Mouse (Mus musculus): Measurements from ENCODE around the gene Tapbp. TPM values are rescaled to one million over a fixed set of nuclear protein-coding genes. Genes with fewer than 3 reads are reported as not detected.
"Not testable (repeated sequence)": the region's sequence is repeated elsewhere in the genome, so short reads cannot be mapped to it uniquely, and the experiment has no call there.

Tapbp gene
- total and polyA plus RNA-seq, 3 experiments = 45.3 to 134 (median 116) TPM

GRCm38 (mm10) chr17:33891357-33891756 is 24.3 kb upstream of the Tapbp start:
- no peaks in the 10 kb centered on the region for H3K9me3 ChIP-seq (replicated peaks; ENCODE audit: low read length)
- H3K36me3 ChIP-seq (replicated peaks in 1 of 2; ENCODE audit: control insufficient read depth in 1 of 2, insufficient read depth in 1 of 2, low read length in 1 of 2) = peaks cover 3 to 5% of the 10 kb centered on the region in 2 experiments
- peaks cover 27% of the 10 kb centered on the region for H3K79me2 ChIP-seq (replicated peaks; ENCODE audit: control insufficient read depth, extremely low read depth, insufficient read depth, poor library complexity, severe bottlenecking)
- H3K9ac ChIP-seq (ENCODE audit: insufficient read depth, low read depth) = no peak overlapping the region
- DNase-seq (ENCODE audit: extremely low read depth) = no peak
- peaks cover 0 to 11% of the 10 kb centered on the region in 2 experiments; a peak in 1 of 4 replicates for H3K4me1 ChIP-seq (ENCODE audit: control insufficient read depth in 1 of 2, insufficient read depth in 2 of 2)
- H3K4me2 ChIP-seq (ENCODE audit: insufficient read depth, low read depth, poor library complexity, severe bottlenecking) = no peak overlapping the region
- dilution Hi-C loops (cut with MboI; ENCODE audit: extremely low pct_ligation_motif_present, extremely low pct_unique_long_range_greater_than_20kb, low sequenced_read_pairs) = no loop called here
- TF ChIP-seq HCFC1 (IDR thresholded peaks at IDR 0.05; ENCODE audit: low read depth, low read length) = no peak
- TF ChIP-seq MAZ (IDR thresholded peaks at IDR 0.05; ENCODE audit: low read depth, low read length) = no peak
- no peak for TF ChIP-seq MXI1 (IDR thresholded peaks at IDR 0.05; ENCODE audit: low read depth, low read length)
- TF ChIP-seq JUND (conservative IDR thresholded peaks at IDR 0.05; ENCODE audit: low read depth, low read length) = no peak
- TF ChIP-seq NRF1 (IDR thresholded peaks at IDR 0.05; ENCODE audit: low read depth, low read length) = no peak
- no peak for TF ChIP-seq ZC3H11A (IDR thresholded peaks at IDR 0.05; ENCODE audit: low read depth, low read length)
- no peak for TF ChIP-seq EP300 (IDR thresholded peaks at IDR 0.05; ENCODE audit: low read length)
- no peak for TF ChIP-seq MAX (IDR thresholded peaks at IDR 0.05; ENCODE audit: low read length)
- no peak overlapping the region for H3K27ac ChIP-seq (ENCODE audit: insufficient read depth, low read depth)
- no peak overlapping the region for H3K4me3 ChIP-seq (replicated peaks in 1 of 3; ENCODE audit: low read depth in 2 of 3, low read length in 2 of 3, poor library complexity in 1 of 3)
- in situ Hi-C loops (cut with MboI; ENCODE audit: low pct_ligation_motif_present, low pct_unique_long_range_greater_than_20kb, low sequenced_read_pairs) = no loop called here
- H3K27me3 ChIP-seq (replicated peaks) = peaks cover 3% of the 10 kb centered on the region

DNA sequence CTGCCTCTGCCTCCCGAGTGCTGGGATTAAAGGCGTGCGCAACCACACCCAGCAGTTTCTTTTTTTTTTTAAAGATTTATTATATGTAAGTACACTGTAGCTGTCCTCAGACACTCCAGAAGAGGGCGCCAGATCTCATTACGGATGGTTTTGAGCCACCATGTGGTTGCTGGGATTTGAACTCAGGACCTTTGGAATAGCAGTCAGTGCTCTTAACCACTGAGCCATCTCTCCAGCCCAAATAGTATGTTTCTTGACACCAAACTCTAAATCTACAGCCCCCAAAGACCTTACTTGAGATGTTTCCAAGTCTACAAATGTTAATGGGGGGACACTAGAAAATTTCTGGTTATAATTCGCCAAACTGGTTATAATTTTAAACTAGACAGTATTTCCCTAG is 23.8 kb upstream of the Tapbp start:
- H3K27ac ChIP-seq (ENCODE audit: insufficient read depth, low read depth); H3K27me3 ChIP-seq (replicated peaks); H3K9me3 ChIP-seq (replicated peaks; ENCODE audit: low read length); H3K9ac ChIP-seq (ENCODE audit: insufficient read depth, low read depth); dilution Hi-C loops (cut with MboI; ENCODE audit: extremely low pct_ligation_motif_present, extremely low pct_unique_long_range_greater_than_20kb, low sequenced_read_pairs); H3K4me3 ChIP-seq (replicated peaks in 1 of 3; ENCODE audit: low read depth in 2 of 3, low read length in 2 of 3, poor library complexity in 1 of 3); H3K4me2 ChIP-seq (ENCODE audit: insufficient read depth, low read depth, poor library complexity, severe bottlenecking); DNase-seq (ENCODE audit: extremely low read depth); in situ Hi-C loops (cut with MboI; ENCODE audit: low pct_ligation_motif_present, low pct_unique_long_range_greater_than_20kb, low sequenced_read_pairs); H3K36me3 ChIP-seq (replicated peaks in 1 of 2; ENCODE audit: control insufficient read depth in 1 of 2, insufficient read depth in 1 of 2, low read length in 1 of 2): not testable (repeated sequence)
- TF ChIP-seq TBP (conservative IDR thresholded peaks at IDR 0.05; ENCODE audit: low read depth, low read length) (peak; percentile 51; the same call in 1 of the 2 replicates), CTCF (conservative IDR thresholded peaks at IDR 0.05 in 1 of 2, IDR thresholded peaks at IDR 0.05 in 1 of 2; ENCODE audit: low read depth in 2 of 2, low read length in 2 of 2) (peak in 1 of 2 experiments; percentile 14; a peak in 1 of 4 replicates)
- H3K4me1 ChIP-seq (ENCODE audit: control insufficient read depth in 1 of 2, insufficient read depth in 2 of 2) = peaks cover 0 to 11% of the 10 kb centered on the region in 2 experiments; a peak in 1 of 4 replicates
- peaks cover 27% of the 10 kb centered on the region for H3K79me2 ChIP-seq (replicated peaks; ENCODE audit: control insufficient read depth, extremely low read depth, insufficient read depth, poor library complexity, severe bottlenecking)

- peaks cover 0 to 11% of the 10 kb centered on the region in 2 experiments; a peak in 1 of 4 replicates for H3K4me1 ChIP-seq (ENCODE audit: control insufficient read depth in 1 of 2, insufficient read depth in 2 of 2)
- no peak overlapping the region for H3K4me2 ChIP-seq (ENCODE audit: insufficient read depth, low read depth, poor library complexity, severe bottlenecking)
- no peak overlapping the region for H3K4me3 ChIP-seq (replicated peaks in 1 of 3; ENCODE audit: low read depth in 2 of 3, low read length in 2 of 3, poor library complexity in 1 of 3)
- TF ChIP-seq USF1 (IDR thresholded peaks at IDR 0.05; ENCODE audit: low read depth, low read length) (no peak), NRF1 (IDR thresholded peaks at IDR 0.05; ENCODE audit: low read depth, low read length) (no peak), ETS1 (conservative IDR thresholded peaks at IDR 0.05; ENCODE audit: low read depth, low read length) (no peak), CHD1 (IDR thresholded peaks at IDR 0.05; ENCODE audit: low read depth, low read length) (no peak), ZKSCAN1 (IDR thresholded peaks at IDR 0.05; ENCODE audit: borderline replicate concordance, low read depth, low read length) (no peak), ZNF384 (IDR thresholded peaks at IDR 0.05; ENCODE audit: low read depth, low read length) (no peak), NELFE (IDR thresholded peaks at IDR 0.05; ENCODE audit: low read depth, low read length) (no peak), GABPA (IDR thresholded peaks at IDR 0.05; ENCODE audit: insufficient replicate concordance, low read depth, low read length) (no peak), BHLHE40 (IDR thresholded peaks at IDR 0.05; ENCODE audit: low read depth, low read length) (no peak), MAFK (IDR thresholded peaks at IDR 0.05; ENCODE audit: insufficient replicate concordance, low read length) (no peak), MEF2A (IDR thresholded peaks at IDR 0.05; ENCODE audit: borderline replicate concordance, low read depth, low read length) (no peak), JUN (IDR thresholded peaks at IDR 0.05; ENCODE audit: insufficient read depth, low read depth, low read length) (no peak), USF2 (conservative IDR thresholded peaks at IDR 0.05; ENCODE audit: low read depth, low read length) (no peak), TCF12 (IDR thresholded peaks at IDR 0.05; ENCODE audit: low read depth, low read length) (no peak), SIN3A (IDR thresholded peaks at IDR 0.05; ENCODE audit: low read length) (no peak), MAX (IDR thresholded peaks at IDR 0.05; ENCODE audit: low read length) (no peak), MYC (IDR thresholded peaks at IDR 0.05; ENCODE audit: low read depth, low read length) (no peak), MAZ (IDR thresholded peaks at IDR 0.05; ENCODE audit: low read depth, low read length) (no peak), EP300 (IDR thresholded peaks at IDR 0.05; ENCODE audit: low read length) (no peak), E2F4 (IDR thresholded peaks at IDR 0.05; ENCODE audit: insufficient replicate concordance, low read depth, low read length) (no peak)
- H3K27me3 ChIP-seq (replicated peaks) = peaks cover 3% of the 10 kb centered on the region
- in situ Hi-C loops (cut with MboI; ENCODE audit: low pct_ligation_motif_present, low pct_unique_long_range_greater_than_20kb, low sequenced_read_pairs) (no loop called here), dilution Hi-C loops (cut with MboI; ENCODE audit: extremely low pct_ligation_motif_present, extremely low pct_unique_long_range_greater_than_20kb, low sequenced_read_pairs) (no loop called here)
- no peak overlapping the region for H3K27ac ChIP-seq (ENCODE audit: insufficient read depth, low read depth)
- no peaks in the 10 kb centered on the region for H3K36me3 ChIP-seq (replicated peaks in 1 of 2; ENCODE audit: control insufficient read depth in 1 of 2, insufficient read depth in 1 of 2, low read length in 1 of 2)
- no peak for DNase-seq (ENCODE audit: extremely low read depth)
- no peak overlapping the region for H3K9ac ChIP-seq (ENCODE audit: insufficient read depth, low read depth)
- H3K79me2 ChIP-seq (replicated peaks; ENCODE audit: control insufficient read depth, extremely low read depth, insufficient read depth, poor library complexity, severe bottlenecking) = peaks cover 23% of the 10 kb centered on the region
- no peaks in the 10 kb centered on the region for H3K9me3 ChIP-seq (replicated peaks; ENCODE audit: low read length)
Observed at GRCm38 (mm10) chr17:33892429-33892828, 23.3 kb upstream of the Tapbp start.
